Mouse (Mus musculus) lung, embryonic 15.5 days (tissue): Measurements from ENCODE around the gene Scg3. TPM values are rescaled to one million over a fixed set of nuclear protein-coding genes. Genes with fewer than 3 reads are reported as not detected.

Experiments
- ATAC-seq: fragments of 200-750 bp; cut with Nextera tagmentation; 2 replicates; pipeline ENCODE4 v1.8.0; 2017; ENCODE audit warnings: moderate number of reproducible peaks, borderline replicate concordance; ENCODE audit not compliant: low FRiP score, low TSS enrichment; ENCODE audit errors: extremely low read depth
- H3K27ac ChIP-seq: fragments of 300-500 bp; sonication (generic); 2 replicates; pipeline ENCODE4 v1.5.1; 2015; ENCODE audit warnings: moderate library complexity, mild to moderate bottlenecking, inconsistent platforms
- H3K27me3 ChIP-seq: fragments of 300-500 bp; sonication (generic); 2 replicates; pipeline ENCODE4 v1.6.1; 2015; ENCODE audit warnings: inconsistent platforms
- H3K36me3 ChIP-seq: fragments of 300-500 bp; sonication (generic); 2 replicates; pipeline ENCODE4 v1.6.1; 2015; ENCODE audit warnings: inconsistent platforms
- H3K4me1 ChIP-seq: fragments of 300-500 bp; sonication (generic); 2 replicates; pipeline ENCODE4 v1.6.1; 2015; ENCODE audit warnings: inconsistent platforms
- H3K4me2 ChIP-seq: fragments of 300-500 bp; sonication (generic); 2 replicates; pipeline ENCODE4 v1.6.1; 2015; ENCODE audit warnings: inconsistent platforms, mild to moderate bottlenecking, moderate library complexity
- H3K4me3 ChIP-seq: fragments of 300-500 bp; sonication (generic); 2 replicates; pipeline ENCODE4 v1.5.1; 2015; ENCODE audit warnings: mild to moderate bottlenecking, inconsistent platforms
- H3K9ac ChIP-seq: fragments of 300-500 bp; sonication (generic); 2 replicates; pipeline ENCODE4 v1.6.1; 2015; ENCODE audit warnings: inconsistent platforms
- H3K9me3 ChIP-seq: fragments of 300-500 bp; sonication (generic); 2 replicates; pipeline ENCODE4 v1.6.1; 2016; ENCODE audit warnings: inconsistent platforms
- WGBS: fragments of 180-500 bp; shearing (Covaris S2); methylation state at CpG from one replicate; pipeline ENCODE4 v1.1.7; 2015; 5-methylcytosine and 5-hydroxymethylcytosine counted together
- polyA plus RNA-seq: library from polyadenylated mRNA; unstranded; fragments of >200 nt; fragmentation: Nextera tagmentation; extraction: Ambion mirVana; gene quantifications from 2 replicates; pipeline ENCODE4 v1.2.1, GENCODE M21; 2015

The Scg3 gene
- polyA plus RNA-seq, 1 experiment from 2014 or later = 1.6 TPM

- peak overlapping the region; percentile 29; the same call in 1 of the 2 replicates for H3K27ac ChIP-seq
- peak; percentile 79; the same call in 1 of the 2 replicates for ATAC-seq
- WGBS = 37% methylated on average over 5 of the region's 5 CpGs
Measured at GRCm38 (mm10) chr9:75599191-75599841, 84.5 kb downstream of the Scg3 start.

GRCm38 (mm10) chr9:75597596-75597995 is 86.3 kb downstream of the Scg3 start:
- no peaks in the 10 kb centered on the region for H3K9me3 ChIP-seq
- H3K4me1 ChIP-seq = peaks cover 27% of the 10 kb centered on the region
- H3K27ac ChIP-seq = no peak overlapping the region
- WGBS = 78% methylated on average over 4 of the region's 4 CpGs
- H3K27me3 ChIP-seq = no peaks in the 10 kb centered on the region
- H3K36me3 ChIP-seq = no peaks in the 10 kb centered on the region
- H3K4me2 ChIP-seq = no peak overlapping the region
- H3K9ac ChIP-seq = no peak overlapping the region
- H3K4me3 ChIP-seq = no peak overlapping the region
- ATAC-seq = no peak

More at GRCm38 (mm10) chr9:75599191-75599841, 84.5 kb downstream of the Scg3 start:
- H3K4me2 ChIP-seq = no peak overlapping the region
- H3K4me1 ChIP-seq = peaks cover 27% of the 10 kb centered on the region
- no peaks in the 10 kb centered on the region for H3K36me3 ChIP-seq
- no peaks in the 10 kb centered on the region for H3K27me3 ChIP-seq
- H3K9me3 ChIP-seq = no peaks in the 10 kb centered on the region
- no peak overlapping the region for H3K9ac ChIP-seq
- H3K4me3 ChIP-seq = no peak overlapping the region

- WGBS = 83% methylated on average over 13 of the region's 13 CpGs
- no peaks in the 10 kb centered on the region for H3K9me3 ChIP-seq
- no peaks in the 10 kb centered on the region for H3K27me3 ChIP-seq
- H3K4me3 ChIP-seq = no peak overlapping the region
- H3K4me2 ChIP-seq = no peak overlapping the region
- no peaks in the 10 kb centered on the region for H3K36me3 ChIP-seq
- H3K4me1 ChIP-seq = peaks cover 27% of the 10 kb centered on the region
- no peak overlapping the region for H3K9ac ChIP-seq
- no peak overlapping the region for H3K27ac ChIP-seq
- no peak for ATAC-seq
Measured at GRCm38 (mm10) chr9:75597036-75597435, 86.8 kb downstream of the Scg3 start.

GRCm38 (mm10) chr9:75593481-75593880 is 90.4 kb downstream of the Scg3 start:
- no peaks in the 10 kb centered on the region for H3K27me3 ChIP-seq
- H3K9ac ChIP-seq = no peak overlapping the region
- no peak overlapping the region for H3K4me3 ChIP-seq
- no peaks in the 10 kb centered on the region for H3K4me1 ChIP-seq
- 85% methylated on average over 5 of the region's 5 CpGs for WGBS
- no peak for ATAC-seq
- H3K36me3 ChIP-seq = no peaks in the 10 kb centered on the region
- H3K4me2 ChIP-seq = no peak overlapping the region
- no peak overlapping the region for H3K27ac ChIP-seq
- H3K9me3 ChIP-seq = no peaks in the 10 kb centered on the region

Other genes starting within 250 kb of the Scg3 start
- 37.3 and 38.1 TPM in 2 replicates for gene Leo1, start 242.5 kb downstream of the Scg3 start, polyA plus RNA-seq
- gene Tmod3, start 124.4 kb downstream of the Scg3 start, polyA plus RNA-seq = 155 and 160 TPM in 2 replicates
- gene Tmod2, start 72.7 kb downstream of the Scg3 start, polyA plus RNA-seq = 9.4 and 10.1 TPM in 2 replicates
- 27.0 and 28.1 TPM in 2 replicates for gene Lysmd2, start 58.3 kb downstream of the Scg3 start, polyA plus RNA-seq
- 32.8 and 34.3 TPM in 2 replicates for gene Bmp5, start 91.3 kb upstream of the Scg3 start, polyA plus RNA-seq